Mouse (Mus musculus) heart, postnatal 14 days (tissue): ENCODE measurements at regions not wholly inside any gene's neighbourhood (a gene's known extent, or its start where the extent isn't known, plus 50 kb on each side); places are given as distances from the start of the nearest gene placed in this dataset.

Experiments used
- DNase-seq, 2 experiments: peaks; one replicate each; pipeline ENCODE4 v3.0.0; 2021 to 2022
- intact Hi-C: fragments of 180-260 bp; cut with DNase I; formaldehyde crosslinking; loops from one replicate; pipeline ENCODE4 v1.15.1; 2025

DNA sequence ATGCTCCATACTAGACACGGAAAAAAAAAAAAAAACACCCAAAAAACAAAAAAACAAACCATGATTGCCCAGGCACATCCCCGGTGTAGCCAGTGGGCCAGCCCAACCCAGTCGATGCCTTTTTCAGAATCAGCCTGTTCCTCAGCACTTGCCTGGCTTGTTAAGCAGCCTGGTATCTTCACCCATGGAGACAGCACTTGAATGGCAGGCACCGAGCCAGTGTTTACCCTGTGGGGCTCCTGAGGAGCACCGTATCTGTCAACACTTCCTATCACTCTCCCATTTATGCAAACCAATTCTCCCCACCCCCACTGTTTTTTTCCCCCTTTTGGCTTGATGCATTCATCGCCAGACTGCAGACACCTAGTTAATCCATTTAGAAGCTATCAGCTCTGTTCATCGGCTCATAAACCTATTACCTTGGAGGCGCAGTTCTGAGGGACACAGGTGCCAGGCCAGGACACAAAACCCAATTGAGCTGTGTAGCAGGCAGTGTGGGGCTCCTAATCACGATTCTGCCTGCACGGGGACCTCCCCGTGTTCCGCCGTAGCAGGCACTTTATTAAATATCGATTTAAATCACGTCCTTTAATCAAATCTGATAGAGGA is 537.8 kb downstream of the Ofcc1 start:
- DNase-seq: no peak
- intact Hi-C loops: no loop called here

- DNase-seq: no peak
- intact Hi-C loops: no loop called here
These were observed 586.7 kb downstream of the Ofcc1 start for GRCm38 (mm10) chr13:39774554-39774953.

GRCm38 (mm10) chr13:39774111-39774510 is 587.1 kb downstream of the Ofcc1 start:
- DNase-seq: no peak
- intact Hi-C loops: no loop called here

DNA sequence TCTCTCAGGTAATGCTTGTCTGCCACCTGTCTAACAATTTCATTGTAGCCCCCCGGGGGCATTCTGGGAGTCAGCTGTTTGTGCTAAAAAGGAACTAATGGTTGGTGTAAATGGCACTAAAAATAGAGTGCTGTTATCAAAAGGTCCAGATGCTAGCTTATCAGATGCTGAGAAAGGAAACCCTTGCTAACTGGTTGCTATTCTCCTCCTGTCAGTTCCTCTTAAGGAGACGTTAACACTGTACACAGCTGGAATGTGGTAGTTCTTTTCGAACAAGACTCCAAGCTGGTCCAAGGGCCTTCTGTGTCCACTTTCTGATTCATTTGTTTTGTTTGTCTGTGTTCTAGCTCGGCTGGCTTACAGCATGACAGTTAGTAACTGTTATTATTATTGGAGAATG is 592.0 kb downstream of the Ofcc1 start:
- intact Hi-C loops: no loop called here
- no peak for DNase-seq

DNA sequence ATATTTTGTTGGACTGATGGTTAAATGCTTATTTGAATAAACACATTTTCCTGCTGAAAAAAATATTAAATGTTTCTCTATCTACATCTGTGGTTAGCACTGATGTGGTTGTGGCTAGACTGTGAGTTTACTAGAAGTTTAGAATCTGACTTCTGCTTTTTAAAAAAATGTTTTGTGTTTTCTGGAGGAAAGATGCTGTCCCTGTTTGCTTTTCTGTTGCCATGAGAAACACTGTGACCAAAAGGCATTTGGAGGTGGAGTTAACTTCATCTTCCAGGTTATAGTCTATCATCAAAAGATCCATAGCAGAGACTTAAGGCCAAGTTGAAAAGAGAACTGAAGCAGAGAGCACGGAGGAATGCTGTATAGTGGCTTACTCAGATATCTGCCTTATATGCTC is 594.4 kb downstream of the Ofcc1 start:
- no peak for DNase-seq
- intact Hi-C loops: no loop called here
